Mouse (Mus musculus) fat pad, adult 2 months (tissue): ENCODE data around the gene Panx2.

Experiments
- DNase-seq: peaks from one replicate; pipeline ENCODE4 v3.0.0-alpha.2; 2011; ENCODE audit warnings: low read depth, low spot score; ENCODE audit errors: extremely low read depth

Panx2 gene

GRCm38 (mm10) chr15:89059161-89059931 is at the start of gene Panx2:
TSS of gene Panx2 (plus strand) at chr15:89059734.
- no peak for DNase-seq

GRCm38 (mm10) chr15:89016722-89017121 is 42.8 kb upstream of the Panx2 start:
- DNase-seq, result no peak

GRCm38 (mm10) chr15:89020085-89020484 is 39.4 kb upstream of the Panx2 start:
- DNase-seq, result no peak

DNA sequence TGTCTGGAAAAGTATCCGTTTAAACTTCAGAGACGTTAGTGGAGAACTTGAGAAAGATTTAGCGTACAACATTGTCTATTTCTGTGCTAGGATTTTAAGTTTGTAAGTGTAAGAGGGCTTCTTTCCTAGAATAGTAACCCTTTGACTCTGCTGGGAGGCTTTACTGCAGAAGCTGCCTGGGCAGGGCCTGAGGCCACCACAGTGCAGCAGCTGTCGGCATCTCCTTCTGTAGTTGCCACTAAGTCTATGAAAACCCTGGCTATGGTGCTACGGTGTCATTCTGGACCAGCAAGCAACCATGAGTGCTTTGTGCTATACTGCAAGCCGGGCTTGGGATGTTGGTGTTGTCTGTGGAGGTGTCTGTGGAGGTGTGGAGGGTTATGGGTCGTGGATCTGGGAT is 39.0 kb upstream of the Panx2 start:
- DNase-seq, result no peak

GRCm38 (mm10) chr15:89044381-89044780 is 15.2 kb upstream of the Panx2 start:
- no peak for DNase-seq

GRCm38 (mm10) chr15:89046356-89046755 is 13.2 kb upstream of the Panx2 start:
- DNase-seq, result no peak

DNA sequence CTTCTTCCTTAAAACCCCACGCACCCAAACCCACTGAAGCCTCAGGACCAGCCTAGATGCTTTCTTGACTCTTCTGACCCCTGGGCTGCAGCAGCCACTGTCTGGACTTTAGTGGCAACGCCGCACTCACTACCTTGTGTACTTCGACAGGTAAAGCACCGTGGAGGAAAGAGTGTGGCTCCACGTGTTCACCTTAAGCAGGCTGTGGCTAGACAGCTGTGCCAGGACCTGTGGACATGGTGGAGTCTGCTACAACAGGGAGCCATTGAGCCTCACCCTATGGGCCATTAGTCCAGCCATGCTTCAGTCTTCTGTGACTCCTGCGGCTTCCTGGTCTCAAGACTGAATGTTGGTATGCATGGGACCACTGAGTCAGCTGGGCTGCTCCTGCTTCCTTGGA is 4.9 kb upstream of the Panx2 start:
- DNase-seq, result no peak

DNA sequence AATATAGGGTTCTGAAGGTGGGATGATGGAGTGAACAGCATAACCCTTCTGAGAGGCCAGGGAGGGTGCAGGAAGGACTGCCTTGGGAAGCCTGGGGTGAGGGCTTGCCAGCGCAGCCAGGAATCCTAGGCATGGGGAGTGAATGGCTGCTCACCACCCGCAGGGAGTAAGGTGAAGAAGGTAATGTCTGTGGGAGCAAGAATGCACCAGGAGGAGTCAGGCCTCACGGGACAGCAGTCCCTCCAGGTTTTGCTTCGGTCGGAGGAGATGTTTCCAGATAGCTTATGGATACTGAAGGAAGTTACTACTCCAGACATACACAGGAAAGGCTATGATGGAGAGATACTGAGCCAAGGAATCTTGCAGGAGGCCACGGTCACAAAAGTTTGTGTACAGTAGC is 798 bp upstream of the Panx2 start:
- DNase-seq, result no peak

GRCm38 (mm10) chr15:89060032-89060681 is 623 bp downstream of the Panx2 start:
- no peak for DNase-seq

GRCm38 (mm10) chr15:89060811-89061460 is 1.4 kb downstream of the Panx2 start:
- no peak for DNase-seq

GRCm38 (mm10) chr15:89061761-89062517 is 2.4 kb downstream of the Panx2 start:
- no peak for DNase-seq

- DNase-seq, result no peak
These were observed 3.0 kb downstream of the Panx2 start for GRCm38 (mm10) chr15:89062518-89062910.

DNA sequence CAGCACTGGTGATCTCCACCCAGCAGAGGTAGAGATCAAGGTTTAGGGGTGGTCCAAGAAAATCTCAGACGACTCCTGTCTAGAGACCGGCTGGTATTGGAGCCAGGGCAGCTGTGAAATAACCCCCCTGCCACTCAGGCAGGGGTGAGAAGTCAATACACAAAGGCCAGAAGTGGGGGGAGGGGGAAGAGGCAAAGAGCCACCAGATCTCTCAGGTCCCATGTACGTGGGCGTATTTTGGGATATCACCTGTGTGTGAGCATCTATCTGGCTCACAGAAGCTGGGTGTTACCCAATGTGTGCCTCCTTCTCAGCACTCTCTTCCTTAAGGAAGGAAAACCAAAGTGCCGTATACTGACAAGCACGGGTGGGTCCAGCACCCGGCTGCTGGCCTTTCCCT is 3.5 kb downstream of the Panx2 start:
- no peak for DNase-seq

DNA sequence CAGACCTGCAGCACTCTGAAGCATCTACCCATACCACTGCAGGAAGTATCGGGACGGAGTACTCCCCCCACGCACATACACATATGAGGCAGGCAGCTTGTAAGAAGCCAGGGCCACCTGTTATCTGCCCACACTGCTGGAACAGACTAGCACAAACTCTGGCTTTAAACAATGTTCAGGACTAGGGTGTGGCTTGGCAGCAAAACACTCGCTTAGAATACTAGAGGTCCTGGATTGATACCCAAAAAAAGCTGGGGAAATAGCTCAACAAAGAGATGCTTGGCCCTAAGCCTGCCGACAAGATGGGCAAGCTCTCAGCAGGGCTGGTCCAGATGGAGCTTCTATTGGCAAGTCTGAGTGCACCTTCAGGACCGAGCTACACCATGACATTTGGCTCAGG is 4.0 kb downstream of the Panx2 start:
- DNase-seq, result no peak

DNA sequence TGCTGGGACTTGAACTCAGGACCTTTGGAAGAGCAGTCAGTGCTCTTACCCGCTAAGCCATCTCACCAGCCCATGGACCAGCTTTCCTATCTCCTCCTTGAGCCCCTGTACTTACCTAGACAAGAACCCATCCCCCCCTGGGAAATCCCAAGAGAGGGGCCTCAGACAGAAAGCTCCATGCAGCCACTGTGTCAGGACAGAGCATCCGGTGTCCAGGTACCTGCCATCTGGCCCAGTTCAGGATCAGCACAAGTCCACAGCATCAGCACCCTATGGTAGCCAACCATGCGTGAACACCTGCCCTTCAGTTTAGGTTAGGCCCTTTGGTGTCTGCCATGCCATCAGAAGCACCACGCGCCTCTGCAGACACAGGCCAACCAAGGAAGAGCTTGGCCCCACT is 5.4 kb downstream of the Panx2 start:
- DNase-seq, result no peak

GRCm38 (mm10) chr15:89067609-89068008 is 8.1 kb downstream of the Panx2 start:
- DNase-seq, result no peak

DNA sequence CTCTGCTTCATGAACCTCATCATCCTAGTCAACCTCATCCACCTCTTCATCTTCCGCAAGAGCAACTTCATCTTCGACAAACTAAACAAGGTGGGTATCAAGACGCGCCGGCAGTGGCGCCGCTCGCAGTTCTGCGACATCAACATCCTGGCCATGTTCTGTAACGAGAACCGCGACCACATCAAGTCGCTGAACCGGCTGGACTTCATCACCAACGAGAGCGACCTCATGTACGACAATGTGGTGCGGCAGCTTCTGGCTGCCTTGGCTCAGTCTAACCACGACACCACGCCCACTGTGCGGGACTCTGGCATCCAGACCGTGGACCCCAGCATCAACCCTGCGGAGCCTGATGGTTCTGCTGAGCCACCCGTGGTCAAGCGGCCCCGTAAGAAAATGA is 8.7 kb downstream of the Panx2 start:
- no peak for DNase-seq

DNA sequence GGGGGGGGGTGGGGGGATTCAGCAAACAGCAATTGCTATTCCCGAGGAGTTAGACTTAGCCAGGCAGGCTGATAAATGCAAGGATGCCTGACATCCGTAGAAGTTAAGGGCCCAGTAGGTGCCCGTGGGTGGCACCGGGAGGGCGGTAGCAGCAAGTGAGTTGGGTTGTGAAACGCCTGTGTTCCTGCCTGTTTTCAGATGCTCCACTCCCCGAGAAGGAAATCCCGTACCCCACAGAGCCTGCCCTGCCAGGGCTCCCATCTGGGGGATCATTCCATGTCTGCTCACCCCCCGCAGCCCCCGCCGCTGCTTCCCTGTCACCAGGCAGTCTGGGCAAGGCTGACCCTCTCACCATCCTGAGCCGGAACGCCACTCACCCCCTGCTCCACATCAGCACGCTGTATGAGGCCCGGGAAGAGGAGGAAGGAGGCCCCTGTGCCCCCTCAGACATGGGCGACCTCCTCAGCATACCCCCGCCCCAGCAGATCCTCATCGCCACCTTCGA is 9.9 kb downstream of the Panx2 start:
- no peak for DNase-seq

- no peak for DNase-seq
These were observed 11.1 kb downstream of the Panx2 start for GRCm38 (mm10) chr15:89070606-89071005.

- no peak for DNase-seq
These were observed 14.6 kb downstream of the Panx2 start for GRCm38 (mm10) chr15:89073993-89074603.
